Mouse (Mus musculus) embryonic facial prominence, embryonic 15.5 days (tissue): Measurements from ENCODE around the gene Ccdc93. TPM values are rescaled to one million over a fixed set of nuclear protein-coding genes. Genes with fewer than 3 reads are reported as not detected.
A peak's percentile ranks its signal among the peaks of the same experiment; 100 is the strongest.

Experiments used
- ATAC-seq: fragments of 200-750 bp; cut with Nextera tagmentation; 2 replicates; pipeline ENCODE4 v1.8.0; 2017; ENCODE audit warnings: low read depth, moderate TSS enrichment; ENCODE audit not compliant: insufficient number of reproducible peaks, low FRiP score, low TSS enrichment
- H3K27ac ChIP-seq: fragments of 300-500 bp; sonication (generic); replicated peaks from 2 replicates; pipeline ENCODE4 v1.5.1; 2015; ENCODE audit warnings: mild to moderate bottlenecking, inconsistent platforms
- H3K27me3 ChIP-seq: fragments of 300-500 bp; sonication (generic); 2 replicates; pipeline ENCODE4 v1.6.1; 2015; ENCODE audit warnings: inconsistent platforms
- H3K36me3 ChIP-seq: fragments of 300-500 bp; sonication (generic); 2 replicates; pipeline ENCODE4 v1.6.1; 2015; ENCODE audit warnings: mild to moderate bottlenecking, inconsistent platforms
- H3K4me1 ChIP-seq: fragments of 300-500 bp; sonication (generic); 2 replicates; pipeline ENCODE4 v1.6.1; 2015; ENCODE audit warnings: inconsistent platforms
- H3K4me2 ChIP-seq: fragments of 300-500 bp; sonication (generic); replicated peaks from 2 replicates; pipeline ENCODE4 v1.6.1; 2015; ENCODE audit warnings: mild to moderate bottlenecking, inconsistent platforms
- H3K4me3 ChIP-seq: fragments of 300-500 bp; sonication (generic); replicated peaks from 2 replicates; pipeline ENCODE4 v1.5.1; 2015; ENCODE audit warnings: mild to moderate bottlenecking, inconsistent platforms
- H3K9ac ChIP-seq: fragments of 300-500 bp; sonication (generic); 2 replicates; pipeline ENCODE4 v1.6.1; 2015; ENCODE audit warnings: inconsistent platforms
- H3K9me3 ChIP-seq: fragments of 300-500 bp; sonication (generic); replicated peaks from 2 replicates; pipeline ENCODE4 v1.6.1; 2016; ENCODE audit warnings: inconsistent platforms
- WGBS: fragments of 180-500 bp; shearing (Covaris S2); methylation state at CpG from one replicate; pipeline ENCODE4 v1.1.7; 2015; 5-methylcytosine and 5-hydroxymethylcytosine counted together
- polyA plus RNA-seq: library from polyadenylated mRNA; unstranded; fragments of >200 nt; fragmentation: Nextera tagmentation; extraction: Ambion mirVana; gene quantifications from 2 replicates; pipeline ENCODE4 v1.2.1, GENCODE M21; 2015

The Ccdc93 gene
- polyA plus RNA-seq, 1 experiment from 2014 or later: 12.3 TPM

DNA sequence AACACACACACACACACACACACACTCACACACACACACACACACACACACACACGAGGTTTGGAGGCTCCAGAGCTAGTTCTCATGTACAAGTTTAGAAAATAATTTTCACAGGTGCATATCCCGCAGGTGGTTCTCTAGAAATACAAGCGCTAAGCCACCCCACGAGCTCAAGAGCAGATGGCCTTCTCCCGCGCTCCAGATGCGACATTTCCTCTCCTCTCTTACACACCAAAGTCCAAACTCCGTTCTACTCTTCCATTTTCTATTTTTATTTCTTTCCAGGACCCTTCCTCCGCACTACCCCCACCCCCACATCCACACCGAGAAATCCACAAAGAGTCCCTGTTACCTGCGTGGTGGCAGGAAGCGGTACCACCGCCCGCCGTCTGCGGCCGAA is 96.2 kb downstream of the Ccdc93 start:
- H3K9ac ChIP-seq: no peak overlapping the region
- no peaks in the 10 kb centered on the region for H3K36me3 ChIP-seq
- peak overlapping the region; percentile 39 for H3K4me3 ChIP-seq
- no peak for ATAC-seq
- 48% methylated on average over 17 of the region's 17 CpGs for WGBS
- no peaks in the 10 kb centered on the region for H3K9me3 ChIP-seq
- no peak overlapping the region for H3K27ac ChIP-seq
- peaks cover 28% of the 10 kb centered on the region for H3K27me3 ChIP-seq
- H3K4me2 ChIP-seq: peak overlapping the region; percentile 70
- peaks cover 15% of the 10 kb centered on the region for H3K4me1 ChIP-seq

DNA sequence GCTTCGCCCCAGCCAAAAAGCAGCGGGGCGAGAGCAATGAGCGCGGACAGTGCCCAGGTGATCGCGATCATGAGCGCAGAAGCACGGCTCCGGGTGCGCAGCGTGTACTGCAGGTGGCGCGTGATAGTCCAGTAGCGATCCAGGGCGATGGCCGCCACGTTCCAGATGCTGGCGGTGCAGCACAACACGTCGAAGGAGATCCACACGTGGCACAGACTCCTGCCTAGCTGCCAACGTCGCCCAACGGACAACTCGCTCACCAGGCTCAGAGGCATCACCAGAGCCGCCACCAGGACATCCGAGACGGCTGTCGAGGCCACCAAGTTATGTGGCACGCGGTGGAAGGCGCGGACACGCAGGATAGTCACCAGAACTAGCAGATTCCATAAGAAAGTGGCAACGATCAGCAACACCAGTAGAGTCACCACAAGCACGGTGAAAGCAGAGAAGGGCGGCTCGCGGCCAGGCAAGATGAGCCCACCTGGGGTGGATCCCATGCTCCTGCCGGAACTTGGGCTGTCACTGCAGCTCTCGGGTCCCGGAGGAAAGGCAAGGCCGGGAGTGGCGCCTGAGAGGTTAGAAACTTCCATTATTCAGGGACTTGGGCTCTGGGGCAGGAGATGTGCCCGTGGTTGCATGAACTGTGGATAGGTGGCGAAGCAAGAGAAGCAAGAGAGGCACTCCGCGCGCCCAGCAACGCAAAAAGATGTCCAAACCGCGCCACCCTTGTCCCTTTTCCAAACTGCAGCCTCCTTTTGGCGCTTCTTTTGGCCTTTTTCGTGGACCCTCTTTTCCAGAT is 97.0 kb downstream of the Ccdc93 start:
- Histone ChIP-seq H3K4me2 (peak overlapping the region; percentile 70), H3K4me3 (peak overlapping the region; percentile 39), H3K27ac (no peak overlapping the region), H3K9me3 (no peaks in the 10 kb centered on the region), H3K27me3 (peaks cover 28% of the 10 kb centered on the region), H3K36me3 (no peaks in the 10 kb centered on the region), H3K9ac (no peak overlapping the region), H3K4me1 (peaks cover 15% of the 10 kb centered on the region)
- 11% methylated on average over 55 of the region's 55 CpGs for WGBS
- ATAC-seq: no peak

DNA sequence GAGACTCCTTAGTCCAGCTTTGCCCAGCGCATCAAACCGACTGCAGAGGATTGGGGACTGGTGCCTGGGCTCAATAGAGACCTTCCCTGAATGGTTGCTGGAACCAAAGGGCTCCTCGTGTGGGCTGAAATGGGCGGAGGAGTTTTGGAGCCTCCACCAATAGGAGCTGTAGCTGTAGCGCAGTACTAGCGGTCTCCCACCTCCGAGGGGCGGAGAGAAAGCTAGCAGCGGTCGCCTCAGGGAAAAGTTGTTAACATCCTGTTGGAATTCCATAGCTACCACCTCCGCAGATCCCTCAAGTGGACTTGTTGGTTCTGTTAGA is 97.5 kb downstream of the Ccdc93 start, which contains the start of gene Htr5b:
TSS of gene Htr5b (minus strand) at position 67 of the 322 bp plus-strand sequence.
- Histone ChIP-seq H3K4me2 (peak within 1 kb of the TSS; percentile 70), H3K27me3 (peaks cover 28% of the 10 kb centered on the region), H3K9me3 (no peaks in the 10 kb centered on the region), H3K9ac (no peak within 1 kb of the TSS), H3K36me3 (no peaks in the 10 kb centered on the region), H3K4me1 (peaks cover 15% of the 10 kb centered on the region), H3K4me3 (peak within 1 kb of the TSS; percentile 39), H3K27ac (no peak within 1 kb of the TSS)
- WGBS: 2% methylated on average over 11 of the region's 11 CpGs
- ATAC-seq: peak; percentile 81

DNA sequence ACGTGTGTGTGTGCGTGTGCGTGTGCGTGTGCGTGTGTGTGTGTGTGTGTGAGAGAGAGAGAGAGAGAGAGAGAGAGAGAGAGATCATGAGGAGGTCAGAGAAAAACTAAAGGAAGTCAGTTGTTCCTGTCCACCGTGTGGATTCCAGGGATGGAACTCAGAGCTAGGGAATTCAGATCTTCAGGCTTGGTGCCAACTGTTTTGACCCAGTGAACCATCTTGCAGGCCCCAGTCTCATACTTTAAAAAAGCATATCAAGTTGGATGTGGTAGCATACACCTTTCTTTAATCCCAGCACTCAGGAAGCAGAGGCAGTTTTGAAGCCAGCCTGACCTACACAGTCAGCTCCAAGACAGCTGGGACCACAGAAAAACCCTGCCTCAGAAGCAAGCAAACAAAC is 98.4 kb downstream of the Ccdc93 start:
- Histone ChIP-seq H3K4me2 (no peak overlapping the region), H3K36me3 (no peaks in the 10 kb centered on the region), H3K27ac (no peak overlapping the region), H3K9ac (no peak overlapping the region), H3K4me3 (no peak overlapping the region), H3K9me3 (no peaks in the 10 kb centered on the region), H3K4me1 (peaks cover 15% of the 10 kb centered on the region), H3K27me3 (peaks cover 28% of the 10 kb centered on the region)
- 81% methylated on average over 6 of the region's 6 CpGs for WGBS
- no peak for ATAC-seq

DNA sequence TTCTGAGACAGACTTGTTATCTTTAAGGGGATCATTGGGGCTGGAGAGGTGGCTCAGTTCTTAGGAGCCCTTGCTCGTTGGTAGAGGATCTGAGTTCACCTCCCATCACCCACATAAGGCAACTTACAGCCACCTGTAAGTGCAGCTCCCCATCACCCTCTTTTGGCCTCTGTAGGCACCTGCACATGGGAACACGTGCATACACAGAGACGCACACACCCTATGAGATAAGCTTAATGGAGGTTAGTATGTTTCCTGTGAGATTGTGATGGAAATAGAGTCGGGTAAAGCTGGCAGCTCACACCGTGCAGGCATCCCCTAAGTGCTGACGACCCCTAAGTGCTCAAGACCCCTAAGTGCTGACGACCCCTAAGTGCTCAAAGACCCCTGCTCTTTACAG is 100.6 kb downstream of the Ccdc93 start:
- Histone ChIP-seq H3K4me2 (no peak overlapping the region), H3K27ac (no peak overlapping the region), H3K9me3 (no peaks in the 10 kb centered on the region), H3K4me3 (no peak overlapping the region), H3K4me1 (peaks cover 15% of the 10 kb centered on the region), H3K36me3 (no peaks in the 10 kb centered on the region), H3K27me3 (peaks cover 21% of the 10 kb centered on the region), H3K9ac (no peak overlapping the region)
- WGBS: 72% methylated on average over 7 of the region's 7 CpGs
- ATAC-seq: no peak

DNA sequence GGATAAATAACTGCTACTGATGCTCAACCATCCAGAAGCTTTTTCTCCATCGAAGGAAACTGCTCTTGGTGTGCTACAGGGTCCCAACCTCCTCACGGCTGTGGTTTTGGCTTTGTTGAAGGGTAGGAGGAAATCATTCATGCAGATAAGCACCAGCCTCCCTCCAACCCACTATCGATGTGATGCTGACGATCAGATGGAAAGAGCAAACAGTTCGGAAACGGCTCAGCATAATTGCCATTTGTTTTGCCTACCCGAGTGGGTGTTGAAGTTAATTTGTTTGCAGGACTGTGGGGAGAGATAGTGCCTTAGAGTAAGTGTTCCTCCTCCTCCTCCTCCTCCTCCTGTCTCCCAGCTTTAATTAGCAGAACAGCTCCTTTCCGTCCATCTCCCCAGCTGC is 109.5 kb downstream of the Ccdc93 start:
- Histone ChIP-seq H3K4me1 (no peaks in the 10 kb centered on the region), H3K36me3 (no peaks in the 10 kb centered on the region), H3K27ac (no peak overlapping the region), H3K9ac (no peak overlapping the region), H3K9me3 (no peaks in the 10 kb centered on the region), H3K4me3 (no peak overlapping the region), H3K27me3 (no peaks in the 10 kb centered on the region), H3K4me2 (no peak overlapping the region)
- no peak for ATAC-seq
- 80% methylated on average over 8 of the region's 8 CpGs for WGBS

DNA sequence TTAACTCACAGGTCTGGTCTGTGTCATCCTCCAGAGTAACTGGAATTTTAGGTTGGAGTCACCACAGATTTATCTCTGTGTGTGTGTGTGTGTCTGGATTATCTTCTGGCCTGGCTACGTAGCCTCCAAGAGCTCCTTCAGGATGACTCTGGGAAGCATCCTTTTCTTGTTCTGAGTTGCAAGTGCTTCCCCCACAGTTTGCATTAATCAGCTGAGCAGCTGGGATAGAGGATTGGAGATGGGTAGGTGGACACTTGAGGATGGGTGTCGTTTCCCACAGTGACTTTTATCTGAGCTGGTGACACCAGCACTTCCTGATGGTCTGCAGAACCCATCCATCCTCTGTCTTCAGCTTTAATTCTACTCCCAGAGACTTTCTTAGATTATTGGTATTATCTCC is 116.0 kb downstream of the Ccdc93 start:
- WGBS: 85% methylated on average over 2 of the region's 2 CpGs
- H3K4me2 ChIP-seq: no peak overlapping the region
- H3K4me1 ChIP-seq: no peaks in the 10 kb centered on the region
- no peak overlapping the region for H3K4me3 ChIP-seq
- no peak for ATAC-seq
- no peak overlapping the region for H3K9ac ChIP-seq
- no peak overlapping the region for H3K27ac ChIP-seq
- H3K36me3 ChIP-seq: peaks cover 9% of the 10 kb centered on the region; the same call in 1 of the 2 replicates
- no peaks in the 10 kb centered on the region for H3K9me3 ChIP-seq
- H3K27me3 ChIP-seq: no peaks in the 10 kb centered on the region

DNA sequence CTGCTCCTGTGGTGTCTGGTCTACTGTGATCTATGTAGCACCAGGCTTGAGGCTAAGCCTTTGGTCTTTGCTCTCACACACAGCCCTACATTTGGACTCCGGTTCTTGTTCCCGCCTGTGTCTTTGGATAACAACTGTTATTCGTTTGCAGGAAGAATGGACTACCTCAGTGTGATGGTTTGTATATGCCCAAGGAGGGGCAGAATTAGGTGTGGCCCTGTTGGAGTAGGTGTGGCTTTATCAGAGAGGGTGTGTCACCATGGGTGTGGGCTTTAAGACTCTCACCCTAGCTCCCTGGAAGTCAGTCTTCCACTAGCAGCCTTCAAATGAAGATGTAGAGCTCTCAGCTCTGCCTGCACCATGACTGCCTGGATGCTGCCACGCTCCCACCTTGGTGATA is 117.8 kb downstream of the Ccdc93 start:
- Histone ChIP-seq H3K36me3 (peaks cover 24% of the 10 kb centered on the region), H3K9me3 (no peaks in the 10 kb centered on the region), H3K27me3 (no peaks in the 10 kb centered on the region), H3K4me1 (no peaks in the 10 kb centered on the region), H3K4me2 (no peak overlapping the region), H3K9ac (no peak overlapping the region), H3K27ac (no peak overlapping the region), H3K4me3 (no peak overlapping the region)
- ATAC-seq: no peak
- WGBS: 90% methylated on average over 4 of the region's 4 CpGs

DNA sequence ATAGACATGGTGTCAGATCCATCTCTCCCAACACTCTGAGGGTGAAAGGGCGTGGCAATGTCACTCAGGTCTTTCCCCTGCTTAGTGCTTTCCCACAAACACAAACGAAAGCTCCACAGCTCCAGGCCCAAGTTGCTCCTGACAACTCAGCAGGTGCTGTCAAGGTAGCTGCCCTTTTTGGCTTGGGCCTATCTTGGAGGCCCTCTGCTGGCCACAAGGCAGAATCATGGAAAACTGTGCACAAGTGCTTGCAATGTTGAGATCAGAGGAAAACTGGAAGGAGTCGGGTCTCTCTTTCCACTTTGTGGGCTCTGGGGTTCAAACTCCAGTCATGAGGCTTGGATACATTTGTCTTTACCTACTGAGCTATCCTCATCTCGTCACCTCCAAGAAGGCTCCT is 118.6 kb downstream of the Ccdc93 start:
- Histone ChIP-seq H3K27ac (no peak overlapping the region), H3K9ac (no peak overlapping the region), H3K9me3 (no peaks in the 10 kb centered on the region), H3K36me3 (peaks cover 30% of the 10 kb centered on the region), H3K27me3 (no peaks in the 10 kb centered on the region), H3K4me1 (no peaks in the 10 kb centered on the region), H3K4me3 (no peak overlapping the region), H3K4me2 (no peak overlapping the region)
- ATAC-seq: no peak
- 69% methylated on average over 4 of the region's 4 CpGs for WGBS

DNA sequence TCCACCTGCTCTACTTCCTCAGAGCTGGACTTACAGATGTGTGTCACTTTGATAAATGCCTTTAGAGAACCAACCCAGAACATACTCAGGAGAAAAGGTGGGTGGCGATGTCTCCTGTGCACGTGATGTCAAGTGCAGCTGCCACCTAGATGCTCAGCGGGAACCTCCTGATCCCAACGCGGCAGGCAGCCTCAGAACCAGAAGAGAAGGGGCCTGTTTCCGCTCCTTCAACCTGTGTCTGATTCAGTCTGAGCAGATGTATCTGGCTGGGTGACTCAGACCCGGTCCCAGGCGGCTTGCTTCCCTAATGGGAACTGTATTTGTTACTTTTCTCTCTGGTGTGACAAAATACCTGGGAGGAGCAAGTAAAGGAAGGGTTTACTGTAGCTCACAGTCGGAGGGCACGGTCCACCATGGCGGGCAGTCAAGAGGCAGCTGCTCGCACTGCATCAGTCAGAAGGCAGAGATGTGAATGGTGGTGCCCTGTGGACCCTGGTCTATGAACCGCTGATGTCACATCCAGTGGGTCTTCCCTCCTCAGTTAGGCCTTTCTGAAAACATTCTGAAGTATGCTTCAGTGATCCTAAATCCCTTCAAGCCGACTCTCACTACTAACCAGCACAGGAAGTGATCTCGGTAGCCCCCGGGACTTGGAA is 120.1 kb downstream of the Ccdc93 start:
- no peak overlapping the region for H3K4me2 ChIP-seq
- no peaks in the 10 kb centered on the region for H3K9me3 ChIP-seq
- H3K9ac ChIP-seq: no peak overlapping the region
- no peak for ATAC-seq
- no peak overlapping the region for H3K4me3 ChIP-seq
- no peak overlapping the region for H3K27ac ChIP-seq
- H3K27me3 ChIP-seq: no peaks in the 10 kb centered on the region
- 85% methylated on average over 16 of the region's 16 CpGs for WGBS
- H3K4me1 ChIP-seq: no peaks in the 10 kb centered on the region
- H3K36me3 ChIP-seq: peaks cover 44% of the 10 kb centered on the region

DNA sequence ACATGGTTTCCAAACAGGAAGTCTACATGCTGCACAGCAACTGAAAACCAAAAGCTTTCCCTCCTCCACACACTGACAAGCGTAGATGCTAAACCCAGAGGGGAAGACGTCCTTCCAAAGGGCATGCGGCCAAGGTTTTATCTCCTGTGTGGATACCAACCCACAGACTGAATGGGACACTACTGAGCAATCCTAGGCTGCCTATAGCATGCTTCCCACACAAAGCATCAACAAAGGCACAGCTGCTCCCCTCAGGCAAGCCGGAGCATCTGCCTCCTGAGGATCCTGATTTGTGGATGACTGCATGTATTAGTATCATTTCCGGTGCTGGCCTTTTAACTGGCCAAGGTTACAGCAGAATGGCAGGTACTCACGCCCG is 120.6 kb downstream of the Ccdc93 start:
- H3K27me3 ChIP-seq: no peaks in the 10 kb centered on the region
- H3K9ac ChIP-seq: no peak overlapping the region
- H3K4me1 ChIP-seq: no peaks in the 10 kb centered on the region
- no peak overlapping the region for H3K27ac ChIP-seq
- H3K4me2 ChIP-seq: no peak overlapping the region
- no peak for ATAC-seq
- H3K9me3 ChIP-seq: no peaks in the 10 kb centered on the region
- peaks cover 49% of the 10 kb centered on the region for H3K36me3 ChIP-seq
- H3K4me3 ChIP-seq: no peak overlapping the region
- 87% methylated on average over 7 of the region's 7 CpGs for WGBS
